Mouse (Mus musculus) layer of hippocampus, adult 9-10 months (tissue): ENCODE results near the gene Gjb4.

ENCODE experiments used
- DNase-seq: peaks from one replicate; pipeline ENCODE4 v3.0.0; 2022; ENCODE audit warnings: low spot score

Gene Gjb4

DNA sequence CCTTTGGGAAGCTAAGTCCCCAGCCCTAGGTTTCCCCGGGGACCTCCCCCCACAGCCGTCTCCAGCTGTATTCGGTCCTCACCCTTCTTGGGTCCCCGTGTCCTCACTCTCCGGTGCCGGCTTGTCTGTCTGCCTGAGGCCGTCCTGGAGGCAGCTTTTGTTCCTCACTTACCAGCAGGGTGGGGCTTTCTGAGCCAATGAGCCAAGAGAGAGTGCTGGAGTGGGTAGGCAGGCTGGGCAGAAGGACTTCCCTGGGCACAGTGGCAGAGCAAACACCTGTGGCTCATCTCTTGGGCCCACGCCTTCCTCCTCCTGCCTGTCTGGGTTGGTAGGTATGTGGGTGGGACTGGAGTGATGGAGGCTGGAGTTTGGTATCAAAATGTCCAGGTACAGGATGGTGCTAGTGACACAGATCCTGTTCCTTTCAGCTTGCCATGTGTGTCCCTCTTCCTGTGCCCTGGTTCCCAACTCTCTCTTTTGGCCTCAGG lies at the start of gene Gjb4:
Gene Gjb4, minus strand, starts transcription at position 131 of the 488 bp plus-strand sequence.
- no peak for DNase-seq

DNA sequence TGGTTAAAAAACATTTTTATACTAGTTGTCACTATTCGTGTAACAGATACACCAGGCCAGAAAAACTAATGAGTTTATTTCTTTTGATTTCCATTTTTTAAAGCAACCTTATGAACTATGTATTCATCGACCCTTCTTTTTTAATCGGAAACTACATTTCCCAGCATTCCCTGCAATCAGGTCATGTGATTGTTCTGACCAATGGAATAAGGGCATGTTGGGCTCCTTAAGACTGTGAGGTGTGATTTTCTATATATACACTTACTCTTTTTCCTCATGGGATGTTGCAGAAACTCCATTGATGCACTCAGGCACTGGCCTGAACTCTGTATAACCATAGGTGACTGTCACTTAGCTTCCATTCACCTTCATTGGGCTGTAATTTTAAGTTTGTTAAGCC lies 48.7 kb upstream of the Gjb4 start:
- no peak for DNase-seq

DNA sequence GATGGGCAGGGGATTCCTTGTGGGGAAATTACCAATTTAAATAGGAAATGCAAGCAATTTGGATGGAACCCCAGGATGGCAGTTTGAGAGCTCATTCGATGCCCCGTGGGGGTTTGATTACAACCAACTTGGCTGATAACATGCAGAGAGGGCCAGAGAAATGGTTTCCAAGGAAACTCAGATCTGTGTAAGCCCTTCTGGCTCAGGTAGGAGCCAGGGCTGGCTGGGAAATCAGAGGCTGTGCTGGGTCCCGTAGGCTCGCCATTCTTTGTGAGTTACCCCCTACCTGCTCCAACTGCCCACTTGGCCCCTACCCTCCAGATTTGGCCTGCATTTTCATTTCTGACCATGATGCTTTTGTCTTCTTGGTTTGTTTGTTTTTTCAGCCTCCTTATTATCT lies 48.3 kb upstream of the Gjb4 start:
- no peak for DNase-seq

DNA sequence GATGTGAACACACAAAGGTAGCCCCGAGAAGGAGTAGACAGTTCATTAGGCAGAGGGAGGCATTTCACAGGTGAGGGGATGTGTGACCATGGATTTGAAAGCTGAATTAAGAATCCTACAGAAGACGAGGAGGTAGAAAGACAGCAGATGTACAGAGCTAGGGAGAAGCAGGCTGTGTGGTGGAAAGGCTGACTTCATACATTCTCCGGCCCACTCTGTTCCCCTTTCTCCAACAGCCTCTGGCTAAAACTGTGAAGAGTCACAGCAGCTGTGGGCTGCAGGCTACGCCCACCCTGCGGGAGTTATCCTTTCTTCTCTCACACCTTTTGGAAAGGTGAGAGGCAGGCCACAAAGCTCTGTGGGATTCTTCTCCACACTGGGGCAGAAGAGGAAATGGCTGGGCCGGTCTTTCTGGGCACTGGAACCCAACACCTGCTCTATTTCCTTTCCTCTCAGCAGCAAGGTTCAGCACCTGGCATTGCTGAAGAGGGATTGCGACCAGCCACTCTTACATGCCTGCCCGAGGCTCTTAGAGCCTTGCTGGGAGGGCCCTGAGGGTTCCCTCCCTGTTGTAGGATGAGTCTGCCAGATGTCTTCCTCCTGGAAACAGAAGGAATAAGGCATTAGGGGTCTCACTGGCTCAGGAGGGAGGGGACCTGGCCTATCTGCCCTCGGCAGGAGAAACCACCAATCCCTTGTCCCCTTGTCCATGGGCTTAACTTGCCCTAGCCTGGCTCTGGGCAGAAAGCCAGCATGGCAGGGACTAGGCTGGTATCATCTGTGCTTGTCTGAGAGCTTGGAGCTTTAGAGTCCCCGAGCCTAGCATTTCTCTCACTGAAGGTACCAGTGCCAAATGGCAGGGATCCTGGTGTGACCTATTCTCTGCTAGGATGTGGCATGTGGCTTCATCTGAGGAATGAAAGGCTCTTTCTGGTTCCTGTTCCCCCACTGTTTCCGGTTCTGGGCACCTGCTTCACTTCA lies 46.6 kb upstream of the Gjb4 start:
- DNase-seq, result no peak

DNA sequence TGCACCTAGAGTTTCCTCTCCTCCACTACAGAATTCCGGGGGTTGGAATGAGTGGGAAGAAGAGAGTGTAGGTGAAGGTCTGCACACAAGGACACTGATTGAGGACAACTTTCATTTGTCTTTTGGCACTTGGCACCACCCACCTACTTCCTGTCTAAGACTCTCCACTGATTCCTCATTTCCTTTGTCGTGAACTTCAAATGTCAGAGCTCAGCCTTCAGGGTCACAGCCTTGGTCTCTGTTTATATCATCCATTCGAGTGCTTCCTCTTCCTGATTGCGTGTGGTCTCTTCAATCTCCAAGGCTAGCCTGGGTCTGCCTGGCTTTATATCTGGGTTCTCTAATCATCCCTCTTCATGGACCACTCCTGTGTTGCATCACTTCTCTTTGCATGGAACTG lies 41.7 kb upstream of the Gjb4 start:
- no peak for DNase-seq

DNA sequence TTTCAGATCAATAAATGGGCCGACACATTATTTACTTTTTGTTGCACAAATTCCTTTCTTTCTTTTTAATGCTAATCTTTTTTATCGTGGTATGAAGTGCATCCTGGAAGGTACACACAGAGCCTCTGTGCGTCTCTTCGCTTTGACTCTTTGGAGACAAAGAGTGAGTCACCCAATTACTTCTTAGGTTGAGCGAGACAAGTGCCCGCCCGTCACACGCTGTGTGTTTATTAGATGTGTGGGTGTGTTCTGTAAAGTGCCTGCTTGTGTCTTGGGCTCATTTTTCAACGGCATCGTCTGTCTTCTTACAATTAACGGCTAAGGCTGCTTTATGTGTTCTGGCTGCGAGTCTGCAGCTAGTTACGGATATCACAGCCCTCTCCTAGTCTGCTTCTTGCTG lies 35.8 kb upstream of the Gjb4 start:
- DNase-seq, result no peak

DNA sequence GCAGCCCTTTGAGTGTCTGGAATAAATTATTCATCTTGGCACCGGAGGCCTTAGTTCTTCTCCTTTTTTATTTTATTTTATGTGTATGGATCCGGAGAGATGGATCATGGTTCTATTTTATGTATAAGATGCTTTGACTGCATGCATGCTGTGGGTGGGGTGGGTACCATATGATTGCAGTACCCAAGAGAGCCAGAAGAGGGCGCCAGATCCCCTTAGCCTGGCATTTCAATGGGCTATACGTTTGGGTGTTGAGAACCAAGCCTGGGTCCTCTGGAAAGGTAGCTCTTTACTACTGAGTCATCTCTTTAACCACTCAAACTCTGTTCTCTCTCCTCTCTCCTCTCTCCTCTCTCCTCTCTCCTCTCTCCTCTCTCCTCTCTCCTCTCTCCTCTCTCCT lies 23.5 kb upstream of the Gjb4 start:
- no peak for DNase-seq

DNA sequence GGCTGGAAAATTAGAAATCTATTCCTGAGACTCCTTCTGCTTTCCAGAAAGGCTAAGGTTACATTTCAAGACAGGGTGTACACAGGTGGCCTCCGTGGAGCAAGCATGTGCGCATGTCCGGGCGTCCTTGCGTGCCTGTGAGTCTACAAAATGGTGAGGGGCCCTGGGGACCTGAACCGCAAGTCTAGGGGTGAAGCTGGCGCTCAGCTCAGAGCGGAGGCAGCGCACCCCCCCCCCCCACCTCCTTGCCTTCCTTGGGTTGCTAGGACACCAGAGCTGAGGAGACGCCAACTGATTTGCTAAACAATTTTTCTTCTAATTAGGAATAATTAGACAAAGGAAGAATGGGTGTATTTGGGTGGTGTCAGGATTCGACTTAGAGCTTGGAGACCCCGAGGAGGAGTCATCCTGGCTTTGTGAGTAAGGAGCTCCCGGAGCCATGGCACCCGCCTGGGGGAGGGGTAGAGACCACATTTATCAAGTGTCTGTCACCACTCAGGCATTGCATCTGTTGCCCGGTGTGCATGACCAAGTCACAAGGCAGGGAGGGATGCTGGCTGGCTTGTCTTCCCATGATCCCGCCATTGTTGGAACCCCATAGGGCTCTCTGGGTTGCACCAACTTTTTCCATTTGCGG lies 21.8 kb upstream of the Gjb4 start:
- DNase-seq, result no peak

DNA sequence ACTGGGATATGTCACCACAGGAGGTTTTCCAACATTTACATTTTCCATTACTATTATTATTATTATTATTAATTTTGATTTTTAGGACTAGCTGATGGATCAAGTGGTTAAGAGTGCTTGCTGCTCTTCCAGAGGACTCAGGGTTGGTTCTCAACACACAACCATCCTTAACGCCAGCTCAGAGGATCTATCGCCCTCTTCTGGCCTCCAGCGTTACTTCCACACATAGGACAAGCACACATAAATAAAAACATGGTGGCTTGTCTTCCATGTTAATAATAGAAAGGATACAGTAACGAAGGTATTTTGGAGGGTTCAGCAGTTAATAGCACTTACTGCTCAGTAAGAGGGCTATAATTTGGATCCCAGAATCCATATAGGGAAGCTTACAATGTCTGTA lies 20.8 kb upstream of the Gjb4 start:
- DNase-seq, result no peak

DNA sequence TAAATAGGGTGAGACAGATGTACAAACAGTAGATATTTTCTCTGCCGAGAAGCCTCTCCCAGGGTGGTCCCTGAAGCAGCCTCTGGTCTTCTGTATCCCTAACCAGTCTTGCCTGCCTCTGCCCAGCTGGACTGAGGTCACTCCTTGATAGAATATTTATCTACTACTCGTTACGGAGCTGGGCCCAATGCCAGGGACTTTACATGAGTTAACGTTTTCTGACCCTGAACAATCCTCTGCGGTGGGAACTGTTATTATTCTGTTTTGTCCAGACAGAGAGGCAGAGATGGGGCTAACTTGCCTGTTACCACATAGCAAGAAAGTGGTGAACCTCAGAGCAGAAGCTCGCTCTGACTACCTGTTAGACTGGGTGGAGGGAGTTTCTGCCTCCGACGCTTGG lies 19.6 kb upstream of the Gjb4 start:
- DNase-seq, result no peak

DNA sequence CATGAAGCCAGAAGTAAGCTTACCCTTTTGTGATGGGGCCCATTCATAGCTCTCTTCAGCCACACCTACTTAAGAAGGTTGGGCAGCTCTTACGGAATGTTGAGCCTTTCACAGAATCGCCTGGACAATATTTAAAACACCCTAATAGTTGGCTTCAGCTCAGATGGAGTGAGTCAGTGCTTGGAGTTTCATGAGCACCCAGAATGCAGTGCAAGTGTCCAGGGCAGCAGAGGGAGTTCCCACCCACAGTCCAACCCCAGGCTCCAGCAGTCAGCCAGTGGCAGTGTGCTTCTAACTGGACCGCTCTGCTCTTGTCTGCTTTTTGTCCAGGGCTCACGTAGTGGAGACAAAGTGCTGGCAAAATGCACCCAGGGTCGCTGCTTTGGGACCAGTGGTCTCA lies 17.7 kb upstream of the Gjb4 start:
- DNase-seq, result no peak

DNA sequence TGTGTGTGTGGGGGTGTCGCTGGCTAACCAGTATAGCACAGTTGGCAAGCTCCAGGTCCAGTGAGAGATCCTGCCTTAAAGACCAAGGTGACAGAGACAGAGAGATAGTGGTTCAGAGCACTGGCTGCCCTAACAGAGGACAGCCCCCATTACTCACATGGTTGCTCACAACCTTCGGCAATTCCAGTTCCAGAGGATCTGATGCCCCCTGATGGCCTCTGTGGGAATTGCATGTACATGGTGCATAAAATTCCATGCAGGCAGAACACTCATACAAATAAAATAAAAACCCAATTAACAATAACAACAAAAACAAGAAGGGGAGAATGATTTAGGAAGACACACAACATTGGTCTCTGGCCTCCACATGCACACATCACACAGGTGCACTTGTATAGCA lies 16.6 kb upstream of the Gjb4 start:
- no peak for DNase-seq

DNA sequence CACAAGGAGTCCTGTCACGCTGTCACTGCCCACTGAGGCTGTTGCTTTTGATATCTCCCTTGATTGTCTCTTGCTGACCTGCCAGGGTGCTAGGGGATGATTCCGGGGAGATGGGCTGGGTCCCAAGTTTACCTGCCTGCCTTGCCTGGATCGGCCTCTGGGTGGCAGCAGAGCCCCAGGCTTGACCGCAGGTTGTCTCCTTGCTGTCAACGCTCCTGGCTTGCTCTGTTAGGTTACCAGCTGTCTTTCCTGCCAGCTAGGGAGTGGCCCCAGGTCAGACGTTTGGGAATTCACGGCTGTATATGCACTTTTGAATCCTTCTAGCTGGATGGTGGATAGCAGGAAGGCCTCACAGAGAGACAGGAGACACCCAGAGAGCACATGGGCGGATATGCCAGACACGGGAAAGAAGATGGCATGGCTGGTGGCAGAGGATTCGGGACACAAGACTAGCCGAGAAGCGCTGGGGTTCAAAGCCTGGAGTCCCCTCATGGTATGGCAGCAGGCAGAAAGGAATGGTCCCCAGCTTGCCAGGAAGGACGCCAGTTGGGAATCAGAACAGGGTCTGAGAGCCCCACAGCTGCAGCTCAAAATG lies 14.6 kb upstream of the Gjb4 start:
- DNase-seq, result no peak

DNA sequence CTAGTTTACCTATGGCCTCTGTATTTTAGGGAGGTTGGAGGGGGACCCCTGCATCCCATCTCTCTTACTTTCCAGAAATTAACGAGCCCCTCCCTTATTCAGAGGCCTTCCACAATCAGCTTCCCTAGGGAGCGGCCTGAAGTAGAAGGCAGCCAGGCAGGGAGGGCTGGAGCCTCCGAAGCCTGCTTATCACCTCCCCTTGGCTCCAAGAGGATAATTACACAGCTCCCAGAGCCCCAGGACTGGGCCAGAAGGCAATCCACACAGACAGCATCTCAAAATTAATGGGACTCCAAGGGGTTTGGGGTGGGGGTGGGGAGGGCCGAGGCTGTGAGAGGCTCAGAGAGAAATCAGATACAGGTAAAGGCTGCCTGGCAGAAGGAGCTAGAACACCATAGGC lies 12.0 kb upstream of the Gjb4 start:
- no peak for DNase-seq

DNA sequence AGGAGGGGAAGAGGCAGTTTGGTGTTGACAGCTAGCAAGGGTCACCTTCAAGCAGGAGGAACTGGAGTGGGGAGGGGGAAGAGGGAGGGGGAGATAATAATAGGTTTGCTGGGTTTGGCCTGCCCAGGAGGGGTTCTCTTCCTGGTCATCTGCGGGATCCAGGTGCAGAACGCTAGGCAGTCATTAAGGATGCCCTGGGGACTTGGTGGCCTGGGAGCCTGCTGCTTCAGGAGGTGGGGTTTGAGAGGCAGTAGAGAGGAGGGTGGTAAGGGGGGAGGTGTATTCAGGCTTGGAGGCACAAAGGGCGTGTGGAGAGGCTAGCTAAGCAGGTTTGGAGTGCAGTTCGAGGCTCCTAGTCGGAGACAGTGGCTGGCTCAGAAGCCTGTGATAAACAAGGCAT lies 11.6 kb upstream of the Gjb4 start:
- no peak for DNase-seq

DNA sequence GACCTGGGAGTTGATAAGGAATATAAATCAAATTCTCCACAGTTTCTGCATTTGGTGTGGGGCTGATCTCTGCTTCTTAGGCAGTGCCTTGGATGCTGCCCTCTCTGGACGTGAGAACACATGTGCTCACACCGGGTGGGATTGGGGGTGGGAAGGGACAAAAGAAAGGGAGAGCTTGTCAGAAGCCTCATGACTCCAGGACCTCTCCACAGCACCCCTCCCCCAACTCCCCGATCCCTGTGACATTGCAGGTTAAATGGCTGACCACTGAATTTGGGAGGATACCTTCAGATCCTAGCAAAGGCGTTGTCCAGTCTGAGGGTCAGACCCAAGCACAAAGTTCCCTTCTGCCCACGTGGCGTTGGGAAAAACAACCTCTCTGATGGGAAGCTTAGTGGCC lies 10.6 kb upstream of the Gjb4 start:
- no peak for DNase-seq

DNA sequence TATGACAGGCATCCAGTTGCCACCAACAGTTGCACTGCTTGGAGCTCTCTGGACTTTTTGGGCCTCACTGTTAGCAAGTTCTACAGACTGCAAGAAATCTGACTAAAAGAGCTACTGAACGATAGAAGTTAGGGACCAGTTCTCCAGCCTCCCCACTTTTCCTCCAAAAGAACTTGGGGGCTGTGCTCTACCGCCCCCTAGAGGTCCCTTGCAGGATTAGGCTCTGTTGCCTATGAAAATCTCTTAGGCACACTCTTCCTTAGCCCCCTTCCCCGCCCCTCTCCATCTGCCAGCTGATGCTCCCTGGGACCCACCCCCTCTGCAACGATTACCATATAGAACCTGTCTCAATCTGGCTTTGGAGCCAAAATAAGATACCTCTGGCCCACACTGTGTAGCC lies 9.4 kb upstream of the Gjb4 start:
- DNase-seq, result no peak

DNA sequence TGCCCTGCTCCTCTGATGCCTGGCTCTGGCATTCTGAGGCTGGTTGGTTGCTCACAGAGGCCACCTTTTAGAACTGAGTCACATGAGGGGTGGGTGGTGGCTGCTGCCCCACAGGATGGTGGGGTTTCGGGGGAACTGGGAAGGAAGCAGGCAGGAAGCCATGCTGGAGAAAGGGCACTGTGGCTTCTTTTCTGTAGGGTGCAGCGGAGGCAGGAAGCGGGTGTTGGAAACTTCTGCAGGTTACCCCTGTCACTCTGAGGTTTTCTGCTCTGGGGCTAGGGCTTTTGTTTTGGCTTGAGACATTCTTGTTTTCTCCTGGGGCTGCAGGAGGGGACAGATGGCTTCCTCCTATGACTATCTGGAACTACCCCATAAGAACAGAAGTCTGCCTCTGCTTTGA lies 8.6 kb upstream of the Gjb4 start:
- no peak for DNase-seq

DNA sequence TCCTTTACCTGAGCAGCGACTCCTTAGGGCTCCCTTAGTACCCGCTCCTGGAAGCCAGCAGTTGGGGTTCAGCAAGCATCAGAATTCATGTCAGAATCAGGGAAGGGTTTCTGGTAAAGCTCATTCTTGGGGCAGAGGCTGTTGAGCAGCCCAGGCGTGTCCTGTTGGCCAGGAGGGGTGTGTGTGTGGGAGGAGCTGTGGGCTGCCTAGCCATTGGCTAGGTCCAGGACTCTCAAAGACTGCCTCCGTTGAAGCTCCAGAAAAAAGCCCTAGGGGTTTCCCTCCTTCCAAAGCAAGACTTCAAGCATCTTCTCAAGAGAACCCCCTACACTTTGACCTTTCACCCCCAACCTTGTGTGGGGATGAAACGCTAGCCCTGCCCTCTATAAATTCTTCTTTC lies 4.1 kb upstream of the Gjb4 start, which contains the start of gene Gjb5:
Gene Gjb5, minus strand, starts transcription at position 164 of the 400 bp plus-strand sequence.
- DNase-seq, result no peak

DNA sequence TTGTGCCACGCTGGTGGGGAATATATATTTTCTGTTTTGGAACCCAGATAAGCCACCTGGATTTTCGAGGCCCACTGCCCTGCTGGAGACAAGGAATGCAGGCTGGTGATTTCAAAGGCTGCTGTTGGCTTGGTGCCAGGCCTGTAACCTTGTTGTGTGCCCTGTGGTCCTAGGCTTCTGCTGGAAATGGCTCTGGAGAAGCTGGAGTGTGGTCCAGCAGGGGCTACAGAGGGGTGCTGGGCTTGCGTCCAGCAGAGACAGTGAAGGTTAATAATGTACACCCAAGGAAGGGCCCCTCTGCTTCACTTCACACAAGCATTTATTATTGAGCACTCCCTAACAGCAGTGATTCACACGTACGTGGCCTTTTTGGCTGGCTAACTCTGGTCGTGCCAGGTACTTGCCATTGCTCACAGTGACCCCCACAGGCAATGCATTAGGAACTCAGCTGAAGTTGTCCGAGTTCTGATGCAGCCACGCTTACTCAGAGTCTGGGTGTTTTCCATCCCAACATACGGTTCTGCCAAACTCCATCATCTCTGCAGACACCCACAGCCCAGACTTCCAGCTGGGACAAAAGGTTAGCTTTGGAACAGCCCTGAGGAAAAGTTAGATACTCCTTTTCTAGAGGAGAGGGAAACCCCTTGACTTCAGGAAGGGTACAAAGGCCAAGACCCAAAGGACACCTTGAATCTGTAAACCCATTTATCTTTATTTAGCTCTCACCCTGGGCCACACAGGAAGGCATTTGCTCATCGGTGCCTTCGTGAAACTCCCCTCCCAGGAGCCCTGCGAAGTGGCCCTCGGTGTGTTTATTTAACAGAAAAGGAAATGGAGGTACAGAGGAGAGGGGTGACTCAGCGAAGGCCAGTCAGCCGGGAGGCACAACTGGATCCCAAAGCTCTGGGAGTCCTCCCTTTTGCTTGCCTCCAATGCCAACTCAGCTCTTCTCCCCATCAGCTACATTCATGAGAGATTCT lies 915 bp upstream of the Gjb4 start:
- no peak for DNase-seq

DNA sequence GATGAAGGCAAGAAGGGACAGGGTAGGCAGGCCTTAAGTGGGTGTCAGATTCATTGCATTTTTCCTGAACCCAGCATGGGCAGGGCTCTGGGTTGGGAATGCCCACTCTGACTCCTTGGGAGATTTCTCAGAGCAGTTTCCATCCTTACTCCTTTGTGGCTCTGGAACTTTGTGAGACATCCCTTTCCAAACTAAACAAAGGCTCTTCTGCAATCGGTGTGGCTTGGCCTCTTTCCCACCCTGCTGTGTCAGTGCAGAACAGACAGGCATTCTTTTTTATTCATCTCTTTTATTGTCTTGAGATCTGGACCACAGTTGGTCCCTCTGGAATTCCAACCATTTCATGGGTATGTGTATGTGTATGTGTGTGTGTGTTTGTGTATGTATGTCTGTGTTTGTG lies 1.3 kb downstream of the Gjb4 start:
- DNase-seq, result no peak
